Mouse (Mus musculus) forebrain, embryonic 15.5 days (tissue): ENCODE measurements around the gene Tspan4. TPM values are rescaled to one million over a fixed set of nuclear protein-coding genes. Genes with fewer than 3 reads are reported as not detected.

ENCODE experiments used
- ATAC-seq: fragments of 200-750 bp; cut with Nextera tagmentation; replicated peaks from 2 replicates; pipeline ENCODE4 v1.8.0; 2017; ENCODE audit warnings: mild to moderate bottlenecking, moderate TSS enrichment, moderate library complexity
- H3K27ac ChIP-seq: fragments of 300-500 bp; sonication (generic); replicated peaks from 2 replicates; pipeline ENCODE4 v1.5.1; 2015; ENCODE audit warnings: mild to moderate bottlenecking, inconsistent platforms
- H3K27me3 ChIP-seq: fragments of 300-500 bp; sonication (generic); 2 replicates; pipeline ENCODE4 v1.6.1; 2015; ENCODE audit warnings: inconsistent platforms
- H3K36me3 ChIP-seq: fragments of 300-500 bp; sonication (generic); 2 replicates; pipeline ENCODE4 v1.6.1; 2015; ENCODE audit warnings: mild to moderate bottlenecking, inconsistent platforms
- H3K4me1 ChIP-seq: fragments of 300-500 bp; sonication (generic); 2 replicates; pipeline ENCODE4 v1.6.1; 2015; ENCODE audit warnings: inconsistent platforms
- H3K4me2 ChIP-seq: fragments of 300-500 bp; sonication (generic); replicated peaks from 2 replicates; pipeline ENCODE4 v1.6.1; 2015; ENCODE audit warnings: mild to moderate bottlenecking, inconsistent platforms
- H3K4me3 ChIP-seq: fragments of 300-500 bp; sonication (generic); 2 replicates; pipeline ENCODE4 v1.5.1; 2015; ENCODE audit warnings: mild to moderate bottlenecking, inconsistent platforms
- H3K9ac ChIP-seq: fragments of 300-500 bp; sonication (generic); replicated peaks from 2 replicates; pipeline ENCODE4 v1.6.1; 2015; ENCODE audit warnings: mild to moderate bottlenecking, inconsistent platforms
- H3K9me3 ChIP-seq: fragments of 300-500 bp; sonication (generic); 2 replicates; pipeline ENCODE4 v1.6.1; 2016; ENCODE audit warnings: inconsistent platforms
- WGBS: fragments of 180-500 bp; shearing (Covaris S2); methylation state at CpG from one replicate; pipeline ENCODE4 v1.1.7; 2015; ENCODE audit warnings: mixed read lengths; 5-methylcytosine and 5-hydroxymethylcytosine counted together
- polyA plus RNA-seq: library from polyadenylated mRNA; unstranded; fragments of >200 nt; fragmentation: Nextera tagmentation; extraction: Ambion mirVana; gene quantifications from 2 replicates; pipeline ENCODE4 v1.2.1, GENCODE M21; 2015

Gene Tspan4
- polyA plus RNA-seq, 1 experiment from 2014 or later: 25.6 TPM

GRCm38 (mm10) chr7:141502556-141502905 lies 27.5 kb downstream of the Tspan4 start:
- Histone ChIP-seq H3K9ac (no peak overlapping the region), H3K4me2 (no peak overlapping the region), H3K4me3 (no peak overlapping the region), H3K27me3 (no peaks in the 10 kb centered on the region), H3K27ac (no peak overlapping the region), H3K36me3 (peaks cover 5% of the 10 kb centered on the region; the same call in 1 of the 2 replicates), H3K9me3 (no peaks in the 10 kb centered on the region), H3K4me1 (no peaks in the 10 kb centered on the region)
- 92% methylated on average over 5 of the region's 5 CpGs for WGBS
- ATAC-seq: no peak

GRCm38 (mm10) chr7:141506278-141506677 lies 31.2 kb downstream of the Tspan4 start:
- Histone ChIP-seq H3K36me3 (peaks cover 8% of the 10 kb centered on the region; the same call in 1 of the 2 replicates), H3K9ac (no peak overlapping the region), H3K27me3 (no peaks in the 10 kb centered on the region), H3K4me3 (no peak overlapping the region), H3K9me3 (no peaks in the 10 kb centered on the region), H3K4me1 (no peaks in the 10 kb centered on the region), H3K27ac (no peak overlapping the region), H3K4me2 (no peak overlapping the region)
- no peak for ATAC-seq
- 66% methylated on average over 2 of the region's 2 CpGs for WGBS

GRCm38 (mm10) chr7:141508160-141508559 lies 33.1 kb downstream of the Tspan4 start:
- no peak for ATAC-seq
- peaks cover 6% of the 10 kb centered on the region; the same call in 1 of the 2 replicates for H3K36me3 ChIP-seq
- no peaks in the 10 kb centered on the region for H3K27me3 ChIP-seq
- H3K9me3 ChIP-seq: no peaks in the 10 kb centered on the region
- H3K4me2 ChIP-seq: no peak overlapping the region
- H3K4me3 ChIP-seq: no peak overlapping the region
- no peak overlapping the region for H3K27ac ChIP-seq
- H3K9ac ChIP-seq: no peak overlapping the region
- H3K4me1 ChIP-seq: no peaks in the 10 kb centered on the region

- no peaks in the 10 kb centered on the region for H3K27me3 ChIP-seq
- no peak overlapping the region for H3K4me3 ChIP-seq
- no peaks in the 10 kb centered on the region for H3K4me1 ChIP-seq
- WGBS: 90% methylated on average over 5 of the region's 5 CpGs
- H3K27ac ChIP-seq: no peak overlapping the region
- no peaks in the 10 kb centered on the region for H3K9me3 ChIP-seq
- ATAC-seq: no peak
- H3K9ac ChIP-seq: no peak overlapping the region
- H3K36me3 ChIP-seq: peaks cover 11% of the 10 kb centered on the region; the same call in 1 of the 2 replicates
- H3K4me2 ChIP-seq: no peak overlapping the region
Measured at GRCm38 (mm10) chr7:141510196-141510595, 35.2 kb downstream of the Tspan4 start.

- Histone ChIP-seq H3K4me2 (no peak overlapping the region), H3K27me3 (no peaks in the 10 kb centered on the region), H3K27ac (no peak overlapping the region), H3K4me1 (no peaks in the 10 kb centered on the region), H3K9me3 (no peaks in the 10 kb centered on the region), H3K36me3 (peaks cover 11% of the 10 kb centered on the region; the same call in 1 of the 2 replicates), H3K4me3 (no peak overlapping the region), H3K9ac (no peak overlapping the region)
- 71% methylated on average over 8 of the region's 8 CpGs for WGBS
- ATAC-seq: no peak
Measured at GRCm38 (mm10) chr7:141510681-141511191, 35.7 kb downstream of the Tspan4 start.

GRCm38 (mm10) chr7:141517638-141518037 lies 42.6 kb downstream of the Tspan4 start:
- Histone ChIP-seq H3K4me3 (no peak overlapping the region), H3K27ac (no peak overlapping the region), H3K4me1 (no peaks in the 10 kb centered on the region), H3K36me3 (peaks cover 10% of the 10 kb centered on the region; the same call in 1 of the 2 replicates), H3K4me2 (no peak overlapping the region), H3K9me3 (no peaks in the 10 kb centered on the region), H3K9ac (no peak overlapping the region), H3K27me3 (no peaks in the 10 kb centered on the region)
- 88% methylated on average over 4 of the region's 4 CpGs for WGBS
- no peak for ATAC-seq

- H3K9ac ChIP-seq: no peak overlapping the region
- no peak overlapping the region for H3K4me2 ChIP-seq
- H3K27me3 ChIP-seq: no peaks in the 10 kb centered on the region
- WGBS: 81% methylated on average over 5 of the region's 5 CpGs
- H3K9me3 ChIP-seq: no peaks in the 10 kb centered on the region
- H3K4me3 ChIP-seq: no peak overlapping the region
- no peaks in the 10 kb centered on the region for H3K4me1 ChIP-seq
- H3K27ac ChIP-seq: no peak overlapping the region
- no peak for ATAC-seq
- H3K36me3 ChIP-seq: peaks cover 8% of the 10 kb centered on the region; the same call in 1 of the 2 replicates
Measured at GRCm38 (mm10) chr7:141518296-141518695, 43.3 kb downstream of the Tspan4 start.

- Histone ChIP-seq H3K4me3 (no peak overlapping the region), H3K4me1 (no peaks in the 10 kb centered on the region), H3K27ac (no peak overlapping the region), H3K27me3 (no peaks in the 10 kb centered on the region), H3K9ac (no peak overlapping the region), H3K9me3 (no peaks in the 10 kb centered on the region), H3K4me2 (no peak overlapping the region), H3K36me3 (0 out of 2 replicates have a peak, but pooled peaks cover 8% of the 10 kb centered on the region)
- 78% methylated on average over 3 of the region's 3 CpGs for WGBS
- no peak for ATAC-seq
Measured at GRCm38 (mm10) chr7:141518926-141519325, 43.9 kb downstream of the Tspan4 start.

- Histone ChIP-seq H3K4me1 (no peaks in the 10 kb centered on the region), H3K27ac (no peak overlapping the region), H3K27me3 (no peaks in the 10 kb centered on the region), H3K36me3 (0 out of 2 replicates have a peak, but pooled peaks cover 7% of the 10 kb centered on the region), H3K4me3 (no peak overlapping the region), H3K9ac (no peak overlapping the region), H3K9me3 (no peaks in the 10 kb centered on the region), H3K4me2 (no peak overlapping the region)
- ATAC-seq: no peak
- 71% methylated on average over 1 of the region's 1 CpGs for WGBS
Measured at GRCm38 (mm10) chr7:141519795-141520194, 44.8 kb downstream of the Tspan4 start.

- H3K9me3 ChIP-seq: no peaks in the 10 kb centered on the region
- H3K4me3 ChIP-seq: no peak overlapping the region
- H3K36me3 ChIP-seq: peaks cover 11% of the 10 kb centered on the region
- no peak overlapping the region for H3K27ac ChIP-seq
- no peak overlapping the region for H3K4me2 ChIP-seq
- 67% methylated on average over 4 of the region's 4 CpGs for WGBS
- H3K27me3 ChIP-seq: no peaks in the 10 kb centered on the region
- no peak for ATAC-seq
- H3K4me1 ChIP-seq: 0 out of 2 replicates have a peak, but pooled peaks cover 3% of the 10 kb centered on the region
- H3K9ac ChIP-seq: no peak overlapping the region
Measured at GRCm38 (mm10) chr7:141523007-141523406, 48.0 kb downstream of the Tspan4 start.

- H3K4me2 ChIP-seq: no peak overlapping the region
- WGBS: 90% methylated on average over 4 of the region's 4 CpGs
- no peaks in the 10 kb centered on the region for H3K9me3 ChIP-seq
- no peak overlapping the region for H3K4me3 ChIP-seq
- H3K27me3 ChIP-seq: no peaks in the 10 kb centered on the region
- peaks cover 12% of the 10 kb centered on the region for H3K36me3 ChIP-seq
- ATAC-seq: no peak
- H3K4me1 ChIP-seq: 0 out of 2 replicates have a peak, but pooled peaks cover 3% of the 10 kb centered on the region
- no peak overlapping the region for H3K27ac ChIP-seq
- no peak overlapping the region for H3K9ac ChIP-seq
Measured at GRCm38 (mm10) chr7:141524271-141524670, 49.2 kb downstream of the Tspan4 start.

- H3K9ac ChIP-seq: no peak overlapping the region
- H3K27me3 ChIP-seq: no peaks in the 10 kb centered on the region
- 56% methylated on average over 6 of the region's 6 CpGs for WGBS
- H3K4me1 ChIP-seq: 0 out of 2 replicates have a peak, but pooled peaks cover 3% of the 10 kb centered on the region
- no peak overlapping the region for H3K4me3 ChIP-seq
- peaks cover 16% of the 10 kb centered on the region for H3K36me3 ChIP-seq
- H3K27ac ChIP-seq: 0 out of 2 replicates have a peak overlapping the region, but pooled peaks have one; percentile 31
- peak; percentile 92 for ATAC-seq
- no peak overlapping the region for H3K4me2 ChIP-seq
- no peaks in the 10 kb centered on the region for H3K9me3 ChIP-seq
Measured at GRCm38 (mm10) chr7:141524760-141525579, 49.9 kb downstream of the Tspan4 start.
